Mouse (Mus musculus): ENCODE data around the gene Dolk.

GRCm38 (mm10) chr2:30261921-30262839 is 24.0 kb downstream of the Dolk start:
- no peak for TF ChIP-seq GABPA (IDR thresholded peaks at IDR 0.05; ENCODE audit: low read depth, low read length)
- TF ChIP-seq EP300 (IDR thresholded peaks at IDR 0.05; ENCODE audit: low read depth in 1 of 2, low read length in 2 of 2) = no peak
- TF ChIP-seq POLR2AphosphoS5 (IDR thresholded peaks at IDR 0.05; ENCODE audit: borderline replicate concordance, low read depth, low read length) = no peak
- TF ChIP-seq CTCF (IDR thresholded peaks at IDR 0.05 in 2 of 3, conservative IDR thresholded peaks at IDR 0.05 in 1 of 3; ENCODE audit: control insufficient read depth in 1 of 3, insufficient read depth in 1 of 3, low read depth in 2 of 3, low read length in 3 of 3, poor library complexity in 1 of 3, severe bottlenecking in 1 of 3) = no peak
- TF ChIP-seq GATA1 (IDR thresholded peaks at IDR 0.05; ENCODE audit: low read depth, low read length) = no peak
- no peak for TF ChIP-seq BHLHE40 (IDR thresholded peaks at IDR 0.05; ENCODE audit: borderline replicate concordance, low read depth, low read length)
- no peak for TF ChIP-seq KAT2A (conservative IDR thresholded peaks at IDR 0.05; ENCODE audit: low read depth, low read length)
- TF ChIP-seq MAFK (IDR thresholded peaks at IDR 0.05; ENCODE audit: borderline replicate concordance, low read depth, low read length) = no peak
